Mouse (Mus musculus): ENCODE measurements around the gene Trex1.
A peak's percentile ranks its signal among the peaks of the same experiment; 100 is the strongest.

Trex1 gene

DNA sequence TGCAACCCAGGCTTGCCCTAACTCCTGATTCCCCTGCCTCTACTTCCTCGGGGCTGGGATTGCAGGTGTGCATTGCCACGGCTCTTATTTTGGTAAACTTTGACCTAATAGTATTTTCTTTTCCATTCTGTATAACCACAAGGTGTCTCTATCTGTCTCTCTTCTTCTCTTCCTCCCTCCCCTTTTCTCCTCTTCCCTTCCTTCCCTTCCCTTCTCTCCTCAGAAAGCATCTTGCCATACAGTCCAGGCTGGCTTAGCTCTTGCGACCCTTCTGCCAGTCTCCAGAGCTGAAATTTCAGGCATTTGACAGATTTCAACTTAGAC lies 8.9 kb downstream of the Trex1 start:
- DNase-seq, result no peak

DNA sequence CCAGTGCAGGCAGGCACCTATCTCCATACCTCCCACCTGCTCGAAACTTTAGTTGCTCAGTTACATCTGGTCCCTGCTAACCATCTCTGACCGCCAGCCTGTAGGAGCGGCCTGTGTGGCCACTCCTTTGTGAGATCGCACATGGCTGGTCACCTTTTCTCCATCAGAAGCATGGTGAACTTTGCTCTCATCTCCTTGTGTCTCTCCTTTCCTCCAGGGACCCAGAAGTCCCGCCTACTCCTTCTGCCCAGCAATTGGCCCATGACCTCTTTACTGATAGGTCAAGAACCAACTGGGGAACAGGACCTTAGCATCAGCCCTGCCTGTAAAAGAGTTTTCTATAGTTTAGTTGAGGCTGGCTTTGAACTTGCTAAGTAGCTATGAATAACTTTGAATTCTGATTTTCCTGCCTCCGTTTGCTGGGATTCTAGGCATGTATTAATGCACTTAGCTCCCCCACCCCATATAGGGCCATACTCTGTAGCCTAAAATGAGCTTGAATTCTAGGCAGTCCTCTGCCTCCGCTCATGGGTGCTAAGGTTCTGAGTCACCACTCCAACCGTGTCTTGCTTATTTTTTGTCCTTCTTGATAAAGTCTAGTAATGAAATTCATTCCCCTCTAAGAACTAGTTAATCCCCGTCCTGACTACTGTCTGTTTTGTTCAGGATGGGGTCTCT lies 9.4 kb downstream of the Trex1 start:
- no peak for DNase-seq

DNA sequence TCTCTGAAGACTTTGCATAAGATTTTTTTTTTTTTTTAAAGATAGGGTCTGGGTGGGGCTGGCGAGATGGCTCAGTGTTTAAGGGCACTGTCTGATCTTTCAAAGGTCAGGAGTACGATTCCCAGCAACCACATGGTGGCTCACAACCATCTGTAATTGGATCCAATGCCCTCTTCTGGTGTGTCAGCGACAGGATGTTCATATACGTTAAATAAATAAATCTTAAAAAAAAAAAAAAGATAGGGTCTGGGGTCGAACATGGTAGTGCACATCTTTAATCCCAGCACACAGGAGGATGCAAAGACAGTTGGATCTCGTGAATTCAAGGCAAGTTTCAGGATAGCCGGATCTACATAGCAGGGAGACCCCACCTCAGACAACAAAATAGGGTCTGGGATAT lies 10.2 kb downstream of the Trex1 start:
- DNase-seq, result no peak

DNA sequence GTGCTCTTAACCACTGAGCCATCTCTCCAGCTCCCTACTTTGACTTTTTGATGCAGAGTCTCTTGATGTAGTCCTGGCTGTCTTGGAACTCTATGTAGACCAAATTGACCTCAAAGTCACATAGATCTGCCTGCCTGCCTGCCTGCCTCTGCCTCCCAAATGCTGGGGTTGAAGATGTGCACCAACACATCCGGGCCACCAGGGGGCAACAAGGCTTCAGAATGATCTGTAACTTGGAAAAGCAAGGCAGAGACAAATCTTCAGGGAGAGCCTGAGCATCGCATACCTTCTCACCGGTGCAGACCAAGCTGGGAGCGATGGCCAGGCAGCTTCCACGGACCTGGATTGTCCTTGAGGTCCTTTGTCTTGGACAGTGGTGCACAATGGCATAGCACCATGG lies 13.2 kb downstream of the Trex1 start:
- no peak for DNase-seq

- no peak for DNase-seq
Measured at GRCm38 (mm10) chr9:109041351-109041750, 18.2 kb downstream of the Trex1 start.

DNA sequence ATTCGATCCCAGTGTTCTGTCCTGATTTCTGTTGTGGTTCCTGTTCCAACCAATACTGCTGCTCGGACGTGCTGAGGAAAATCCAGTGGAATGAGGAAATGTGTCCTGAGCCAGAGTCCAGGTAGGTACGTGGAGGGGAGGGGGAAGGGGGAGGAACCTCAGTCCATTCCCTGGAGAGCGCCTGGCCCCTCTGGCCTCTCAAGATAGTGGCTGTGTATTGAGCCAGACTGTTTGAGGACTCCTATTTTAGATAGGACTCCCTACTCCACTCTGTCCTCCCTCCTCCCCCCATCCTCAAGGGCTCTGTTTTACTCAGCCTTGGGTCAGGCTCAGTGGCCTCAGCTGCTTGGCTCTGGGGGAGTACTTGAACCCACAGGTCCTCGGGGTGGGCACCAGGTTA lies 18.6 kb downstream of the Trex1 start:
- DNase-seq, result no peak

GRCm38 (mm10) chr9:109040216-109040615 lies 19.3 kb downstream of the Trex1 start:
- DNase-seq, result no peak

DNA sequence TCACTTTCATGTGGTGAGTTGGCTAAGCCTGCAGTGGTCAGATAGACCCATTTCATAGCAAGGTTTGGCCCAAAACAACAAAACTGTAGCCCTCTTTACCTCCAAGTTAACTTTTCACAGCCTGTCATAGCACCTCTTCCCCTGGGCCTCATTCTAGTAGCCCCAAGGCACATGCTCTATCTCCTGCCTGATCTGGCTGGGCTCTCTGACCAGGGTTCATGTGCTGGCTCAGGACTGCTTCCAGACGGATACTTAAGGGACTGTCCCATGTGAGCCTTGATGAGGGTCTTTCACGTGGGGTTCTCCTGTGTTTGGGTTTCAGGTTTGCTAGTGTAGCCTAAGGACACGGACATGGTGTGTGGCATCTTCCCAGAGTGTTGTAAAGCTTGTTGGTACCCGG lies 19.9 kb downstream of the Trex1 start:
- no peak for DNase-seq

GRCm38 (mm10) chr9:109038901-109039364 lies 20.6 kb downstream of the Trex1 start:
- no peak for DNase-seq

DNA sequence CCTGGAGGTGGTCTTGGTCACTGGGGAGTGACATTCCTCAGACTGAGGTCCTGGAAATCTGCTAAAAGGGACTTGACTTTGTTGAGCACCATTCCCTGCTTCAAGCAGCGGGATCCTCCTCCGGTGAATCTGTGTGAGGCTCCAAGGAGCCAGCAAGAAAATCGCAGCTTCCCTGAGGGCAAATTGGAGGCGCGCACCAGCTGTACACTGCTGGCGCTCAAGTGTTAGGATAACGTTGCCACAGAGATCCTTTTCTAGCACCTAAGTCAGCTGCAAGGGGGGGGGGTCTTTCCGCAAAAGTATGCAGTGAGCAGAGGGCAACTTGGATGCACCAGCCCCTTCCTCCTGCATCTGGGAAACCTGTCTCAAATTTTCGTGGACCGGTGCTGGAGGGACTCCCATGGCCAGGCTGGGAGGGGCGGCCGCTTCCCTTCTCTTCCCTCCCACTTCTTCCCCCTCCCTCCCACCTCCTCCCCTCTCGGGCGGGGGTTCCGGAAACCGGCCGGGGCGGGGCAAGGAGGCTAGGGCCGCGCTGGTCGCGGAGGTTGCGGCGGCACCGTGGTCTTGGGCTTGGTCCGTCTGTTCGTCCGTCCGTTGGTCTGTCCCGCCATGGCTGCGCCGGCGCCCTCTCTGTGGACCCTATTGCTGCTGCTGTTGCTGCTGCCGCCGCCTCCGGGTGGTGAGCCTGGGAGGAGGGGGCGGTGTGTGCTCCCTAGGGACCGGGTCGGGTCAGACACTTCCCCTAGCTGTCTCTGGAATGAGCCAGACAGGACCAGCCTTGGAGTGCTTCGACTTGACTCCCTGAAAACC lies 21.2 kb downstream of the Trex1 start, which contains the start of gene Shisa5:
Gene Shisa5, plus strand, starts transcription at position 480 of the 810 bp plus-strand sequence.
- peak; percentile 27 for DNase-seq

GRCm38 (mm10) chr9:109032435-109032834 lies 27.1 kb downstream of the Trex1 start:
- no peak for DNase-seq

- no peak for DNase-seq
Measured at GRCm38 (mm10) chr9:109031686-109032085, 27.8 kb downstream of the Trex1 start.

- DNase-seq, result no peak
Measured at GRCm38 (mm10) chr9:109031001-109031400, 28.5 kb downstream of the Trex1 start.

- DNase-seq, result no peak
Measured at GRCm38 (mm10) chr9:109030312-109030711, 29.2 kb downstream of the Trex1 start.

DNA sequence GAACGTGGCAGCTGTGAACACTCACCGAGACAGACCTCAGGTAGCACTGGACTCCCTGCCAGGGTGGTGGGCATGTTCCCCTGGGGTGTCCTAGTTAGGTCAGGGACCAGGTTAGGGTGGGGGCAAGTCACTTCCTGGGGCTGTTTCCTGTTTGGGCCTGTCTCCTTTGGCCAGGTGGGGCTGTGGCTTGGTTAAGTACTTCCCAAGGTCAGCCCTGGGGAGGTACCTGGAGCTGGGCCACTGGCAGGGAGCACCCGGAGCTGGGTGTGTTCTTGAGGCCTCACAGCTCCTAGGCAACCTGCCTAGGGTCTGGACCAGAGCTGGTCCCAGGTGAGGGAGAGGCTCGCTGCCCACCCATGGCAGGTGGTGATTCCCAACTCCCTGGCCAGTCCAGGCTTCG lies 30.6 kb downstream of the Trex1 start:
- DNase-seq, result no peak

DNA sequence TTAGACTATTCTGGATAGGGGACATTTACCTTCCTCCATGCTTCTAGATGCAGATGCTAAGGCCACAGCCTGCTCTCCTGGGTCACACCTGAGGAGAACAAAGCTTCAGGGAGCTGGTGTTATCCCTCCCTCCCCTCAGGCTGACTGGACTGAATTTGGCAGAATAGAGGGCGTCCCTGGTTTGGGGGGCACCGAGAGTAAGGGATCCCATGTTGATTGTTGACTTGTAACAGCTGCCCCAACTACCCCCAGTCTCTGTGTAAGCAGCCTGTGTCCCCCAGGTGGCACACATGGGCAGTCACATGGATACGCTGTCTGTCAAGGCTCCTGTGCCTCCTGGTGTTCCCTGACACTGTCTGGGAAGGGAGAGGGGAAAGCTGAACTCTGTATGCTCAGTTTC lies 31.1 kb downstream of the Trex1 start:
- DNase-seq, result no peak

DNA sequence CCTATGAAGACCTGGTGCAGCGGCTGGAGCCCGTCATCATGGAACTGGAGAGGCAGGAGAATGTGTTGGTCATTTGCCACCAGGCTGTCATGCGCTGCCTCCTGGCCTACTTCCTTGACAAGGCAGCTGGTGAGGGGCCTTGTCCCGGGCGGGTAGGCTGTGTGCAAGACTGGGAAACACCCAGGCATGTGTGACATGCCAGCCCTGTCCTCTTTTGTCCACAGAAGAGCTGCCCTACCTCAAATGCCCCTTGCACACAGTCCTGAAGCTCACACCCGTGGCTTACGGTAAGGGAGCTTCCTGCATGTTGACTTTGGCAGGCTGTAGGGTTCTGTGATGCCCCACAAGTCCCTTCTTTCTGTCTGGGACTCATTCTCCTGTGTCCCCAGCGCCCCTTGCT lies 32.0 kb downstream of the Trex1 start:
- DNase-seq, result no peak

GRCm38 (mm10) chr9:109022866-109023685 lies 36.5 kb downstream of the Trex1 start:
- peak; percentile 59 for DNase-seq

DNA sequence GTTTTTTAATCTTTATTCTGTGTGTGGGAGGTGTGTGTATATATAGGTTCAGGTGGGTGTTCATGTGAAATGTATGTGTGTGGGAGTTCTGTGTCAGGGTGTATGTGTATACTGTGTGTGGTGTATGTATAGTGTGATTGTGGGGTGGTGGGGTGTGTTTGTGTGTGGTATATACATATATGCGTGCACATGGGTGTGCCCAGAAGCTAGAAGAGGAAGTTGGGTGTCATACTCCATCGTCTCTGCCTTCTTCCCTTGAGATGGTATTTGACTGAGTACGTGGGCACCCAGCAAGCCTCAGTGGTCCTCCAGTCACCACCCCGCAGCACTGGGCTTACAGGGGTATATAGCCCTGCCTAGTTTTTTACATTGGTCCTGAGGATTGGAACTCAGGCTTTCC lies 38.1 kb downstream of the Trex1 start:
- DNase-seq, result no peak

GRCm38 (mm10) chr9:109016973-109017604 lies 42.4 kb downstream of the Trex1 start:
- DNase-seq, result no peak

DNA sequence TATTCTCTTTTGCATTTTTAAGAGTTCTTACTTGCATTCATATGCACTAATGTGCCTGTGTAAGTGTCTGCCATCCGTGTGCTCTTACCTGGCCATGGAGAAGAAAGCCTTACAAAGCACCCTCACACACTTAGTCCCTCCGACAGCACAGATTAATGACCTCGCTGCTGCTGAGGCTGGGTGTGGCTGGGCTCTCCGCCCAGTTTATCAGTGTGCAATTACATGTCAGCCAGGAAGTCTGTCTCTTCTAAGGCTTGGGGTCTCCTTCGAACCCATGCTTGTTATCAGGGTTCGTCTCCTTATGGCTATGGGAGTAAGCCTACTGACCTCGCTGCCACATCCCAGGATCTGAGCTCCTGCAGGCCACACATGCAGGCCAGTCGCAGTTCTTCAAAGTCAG lies 44.1 kb downstream of the Trex1 start:
- DNase-seq, result no peak

GRCm38 (mm10) chr9:109010316-109010690 lies 49.2 kb downstream of the Trex1 start:
- no peak for DNase-seq

GRCm38 (mm10) chr9:109009636-109010315 lies 49.8 kb downstream of the Trex1 start:
- DNase-seq, result peak; percentile 52

Data from right cerebral cortex, postnatal 25 days (tissue).